Mouse (Mus musculus): ENCODE measurements around the gene Atg10.

- TF ChIP-seq EP300 (IDR thresholded peaks at IDR 0.05; ENCODE audit: low read depth) (no peak), CTCF (IDR thresholded peaks at IDR 0.05; ENCODE audit: low read depth) (no peak)
Measured at GRCm38 (mm10) chr13:91185248-91185867, 38.4 kb downstream of the Atg10 start.

All from heart, postnatal 0 days (tissue).